Mouse (Mus musculus): ENCODE results near the gene Nynrin.

- no peak for TF ChIP-seq CTCF (IDR thresholded peaks at IDR 0.05)
- no peak for TF ChIP-seq EP300 (IDR thresholded peaks at IDR 0.05; ENCODE audit: insufficient read depth, low read depth, low read length)
- no peak for TF ChIP-seq POLR2A (IDR thresholded peaks at IDR 0.05; ENCODE audit: insufficient read depth, low read depth, low read length)
These were observed 27.2 kb downstream of the Nynrin start for GRCm38 (mm10) chr14:55880982-55881381.

Measured in heart, adult 2 months (tissue).